Mouse (Mus musculus): Measurements from ENCODE around the gene Pnisr. TPM values are rescaled to one million over a fixed set of nuclear protein-coding genes. Genes with fewer than 3 reads are reported as not detected.
A peak's percentile ranks its signal among the peaks of the same experiment; 100 is the strongest.

Pnisr gene
- polyA plus RNA-seq, 1 experiment, result 9.8 TPM

DNA sequence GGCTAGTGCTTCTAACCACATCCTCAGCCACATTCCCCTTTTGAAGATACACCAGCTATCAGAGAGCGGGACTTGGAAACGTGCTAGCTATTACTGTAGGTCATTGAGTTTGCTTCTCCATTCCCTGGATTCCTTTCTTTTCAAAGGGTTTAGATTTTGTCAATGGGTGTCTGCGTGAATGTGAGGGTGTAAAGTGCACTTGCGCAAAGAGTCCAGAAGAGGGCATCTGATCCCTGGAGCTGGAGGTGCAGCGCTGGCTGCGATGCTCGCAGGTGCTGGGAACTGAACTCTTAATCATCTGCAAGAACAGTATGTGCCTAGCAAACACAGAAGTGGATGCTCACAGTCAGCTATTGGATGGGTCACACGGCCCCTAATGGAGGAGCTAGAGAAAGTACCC, 14.5 kb upstream of the Pnisr start:
- TF ChIP-seq TCF12 (IDR thresholded peaks at IDR 0.05; ENCODE audit: insufficient read depth, poor library complexity, severe bottlenecking), result no peak
- TF ChIP-seq CEBPB (IDR thresholded peaks at IDR 0.05; ENCODE audit: insufficient read depth, poor library complexity, severe bottlenecking), result no peak
- no peak for TF ChIP-seq MYOG (IDR thresholded peaks at IDR 0.05; ENCODE audit: control insufficient read depth in 1 of 3, insufficient read depth in 1 of 3, insufficient read length in 2 of 3, low read depth in 2 of 3)
- TF ChIP-seq REST (IDR thresholded peaks at IDR 0.05; ENCODE audit: insufficient read depth, insufficient read length), result no peak
- TF ChIP-seq E2F4 (IDR thresholded peaks at IDR 0.05; ENCODE audit: insufficient read depth), result no peak
- TF ChIP-seq USF1 (IDR thresholded peaks at IDR 0.05; ENCODE audit: low read depth), result no peak
- TF ChIP-seq SRF (IDR thresholded peaks at IDR 0.05; ENCODE audit: control insufficient read depth, insufficient read length, low read depth), result no peak
- no peak for TF ChIP-seq MAX (IDR thresholded peaks at IDR 0.05; ENCODE audit: low read depth)
- no peak for TF ChIP-seq POLR2AphosphoS2 (IDR thresholded peaks at IDR 0.05; ENCODE audit: insufficient read length, low read depth)
- no peak for TF ChIP-seq POLR2A (IDR thresholded peaks at IDR 0.05; ENCODE audit: insufficient read length, low read depth)
- TF ChIP-seq MYOD1 (IDR thresholded peaks at IDR 0.05; ENCODE audit: control insufficient read depth in 1 of 3, insufficient read length in 2 of 3, low read depth in 2 of 3), result no peak
- no peak for TF ChIP-seq TCF3 (IDR thresholded peaks at IDR 0.05; ENCODE audit: insufficient read length, low read depth)
- no peaks in the 10 kb centered on the region for H3K79me2 ChIP-seq (ENCODE audit: control insufficient read depth, insufficient read depth)
- no peak overlapping the region for H3ac ChIP-seq (ENCODE audit: control insufficient read depth, insufficient read length)
- no peak overlapping the region for H3K4me2 ChIP-seq (ENCODE audit: low read depth)
- no peaks in the 10 kb centered on the region for H3K27me3 ChIP-seq (ENCODE audit: control insufficient read depth, insufficient read depth, insufficient read length)
- H3K4me3 ChIP-seq, result no peak overlapping the region
- peaks cover 11% of the 10 kb centered on the region for H3K36me3 ChIP-seq (ENCODE audit: control insufficient read depth, insufficient read depth)

DNA sequence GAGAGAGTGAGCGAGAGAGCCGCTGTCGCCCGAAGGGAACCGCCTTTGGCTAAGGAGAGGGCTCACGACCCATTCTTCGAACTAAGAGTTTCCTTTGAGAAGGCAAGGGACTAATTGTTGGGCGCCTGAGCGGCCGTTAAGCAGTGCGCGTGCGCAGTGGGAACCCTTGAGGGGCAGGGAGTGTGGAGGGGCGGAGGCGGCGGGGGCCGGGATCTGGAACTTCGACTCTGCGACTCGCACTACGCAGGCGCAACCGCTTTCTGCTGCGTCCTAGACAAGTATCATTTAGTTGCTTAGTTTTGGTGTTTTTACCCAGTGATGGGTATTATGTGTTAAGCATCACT, 876 bp downstream of the Pnisr start:
- peak overlapping the region; percentile 35 for H3ac ChIP-seq (ENCODE audit: control insufficient read depth, insufficient read length)
- peak overlapping the region; percentile 86 for H3K4me2 ChIP-seq (ENCODE audit: low read depth)
- no peaks in the 10 kb centered on the region for H3K27me3 ChIP-seq (ENCODE audit: control insufficient read depth, insufficient read depth, insufficient read length)
- H3K36me3 ChIP-seq (ENCODE audit: control insufficient read depth, insufficient read depth), result no peaks in the 10 kb centered on the region
- H3K4me3 ChIP-seq, result peak overlapping the region; percentile 93
- peaks cover 51% of the 10 kb centered on the region for H3K79me2 ChIP-seq (ENCODE audit: control insufficient read depth, insufficient read depth)
- no peak for TF ChIP-seq CEBPB (IDR thresholded peaks at IDR 0.05; ENCODE audit: insufficient read depth, poor library complexity, severe bottlenecking)
- TF ChIP-seq TCF12 (IDR thresholded peaks at IDR 0.05; ENCODE audit: insufficient read depth, poor library complexity, severe bottlenecking), result no peak
- peak; percentile 32 for TF ChIP-seq POLR2A (IDR thresholded peaks at IDR 0.05; ENCODE audit: insufficient read length, low read depth)
- no peak for TF ChIP-seq MYOD1 (IDR thresholded peaks at IDR 0.05; ENCODE audit: control insufficient read depth in 1 of 3, insufficient read length in 2 of 3, low read depth in 2 of 3)
- TF ChIP-seq MAX (IDR thresholded peaks at IDR 0.05; ENCODE audit: low read depth), result no peak

DNA sequence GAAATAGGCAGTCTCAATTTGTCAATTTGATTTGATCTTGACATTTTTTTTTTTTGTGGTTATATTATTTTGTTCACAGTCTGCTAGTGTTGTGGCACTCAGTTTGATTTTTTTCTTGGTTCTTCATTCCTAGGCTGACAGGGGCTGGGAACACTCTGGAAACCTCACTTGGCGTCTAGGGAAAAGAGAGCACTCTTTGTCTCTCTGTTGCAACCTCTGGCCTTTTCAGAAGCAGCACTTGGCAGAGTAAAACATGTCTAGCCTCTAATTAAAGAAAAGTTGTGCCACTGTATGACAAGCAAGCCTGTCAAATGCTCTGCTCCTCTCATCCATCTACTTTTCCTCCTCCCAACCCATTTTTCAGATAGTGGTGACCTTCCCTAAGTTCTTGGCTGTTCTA, 10.1 kb downstream of the Pnisr start:
- H3ac ChIP-seq (ENCODE audit: control insufficient read depth, insufficient read length), result no peak overlapping the region
- no peaks in the 10 kb centered on the region for H3K27me3 ChIP-seq (ENCODE audit: control insufficient read depth, insufficient read depth, insufficient read length)
- H3K4me3 ChIP-seq, result no peak overlapping the region
- peaks cover 49% of the 10 kb centered on the region for H3K36me3 ChIP-seq (ENCODE audit: control insufficient read depth, insufficient read depth)
- no peak overlapping the region for H3K4me2 ChIP-seq (ENCODE audit: low read depth)
- no peak for TF ChIP-seq SRF (IDR thresholded peaks at IDR 0.05; ENCODE audit: control insufficient read depth, insufficient read length, low read depth)
- TF ChIP-seq CEBPB (IDR thresholded peaks at IDR 0.05; ENCODE audit: insufficient read depth, poor library complexity, severe bottlenecking), result no peak
- TF ChIP-seq TCF12 (IDR thresholded peaks at IDR 0.05; ENCODE audit: insufficient read depth, poor library complexity, severe bottlenecking), result no peak
- no peak for TF ChIP-seq POLR2AphosphoS2 (IDR thresholded peaks at IDR 0.05; ENCODE audit: insufficient read length, low read depth)
- TF ChIP-seq REST (IDR thresholded peaks at IDR 0.05; ENCODE audit: insufficient read depth, insufficient read length), result no peak
- no peak for TF ChIP-seq MYOG (IDR thresholded peaks at IDR 0.05; ENCODE audit: control insufficient read depth in 1 of 3, insufficient read depth in 1 of 3, insufficient read length in 2 of 3, low read depth in 2 of 3)
- no peak for TF ChIP-seq TCF3 (IDR thresholded peaks at IDR 0.05; ENCODE audit: insufficient read length, low read depth)
- no peak for TF ChIP-seq MYOD1 (IDR thresholded peaks at IDR 0.05; ENCODE audit: control insufficient read depth in 1 of 3, insufficient read length in 2 of 3, low read depth in 2 of 3)
- no peak for TF ChIP-seq E2F4 (IDR thresholded peaks at IDR 0.05; ENCODE audit: insufficient read depth)
- H3K79me2 ChIP-seq (ENCODE audit: control insufficient read depth, insufficient read depth), result peaks cover 55% of the 10 kb centered on the region

DNA sequence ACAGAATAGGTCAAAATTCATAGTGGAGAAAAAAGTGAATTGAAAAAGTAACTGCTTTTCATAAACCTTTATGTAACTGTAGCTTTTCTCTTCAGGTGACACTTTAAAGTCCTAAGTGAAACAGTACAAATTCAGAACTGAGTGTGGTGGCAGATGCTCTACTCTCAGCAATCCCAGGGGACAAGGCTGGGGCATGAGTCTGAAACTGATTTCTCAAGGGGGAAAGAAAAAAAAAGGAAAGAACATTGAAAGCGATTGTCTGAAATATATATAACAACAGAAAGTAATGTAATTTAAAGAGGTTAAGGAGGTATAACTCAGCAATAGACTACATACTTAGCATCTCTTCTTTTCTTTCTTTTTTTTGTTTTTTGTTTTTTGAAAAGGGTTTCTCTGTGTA, 17.8 kb downstream of the Pnisr start:
- TF ChIP-seq MYOG (IDR thresholded peaks at IDR 0.05; ENCODE audit: control insufficient read depth in 1 of 3, insufficient read depth in 1 of 3, insufficient read length in 2 of 3, low read depth in 2 of 3) (no peak), MYOD1 (IDR thresholded peaks at IDR 0.05; ENCODE audit: control insufficient read depth in 1 of 3, insufficient read length in 2 of 3, low read depth in 2 of 3) (no peak), USF1 (IDR thresholded peaks at IDR 0.05; ENCODE audit: low read depth) (no peak), SRF (IDR thresholded peaks at IDR 0.05; ENCODE audit: control insufficient read depth, insufficient read length, low read depth) (no peak), MAX (IDR thresholded peaks at IDR 0.05; ENCODE audit: low read depth) (no peak), TCF12 (IDR thresholded peaks at IDR 0.05; ENCODE audit: insufficient read depth, poor library complexity, severe bottlenecking) (no peak)
- H3ac ChIP-seq (ENCODE audit: control insufficient read depth, insufficient read length), result no peak overlapping the region
- H3K4me2 ChIP-seq (ENCODE audit: low read depth), result no peak overlapping the region

DNA sequence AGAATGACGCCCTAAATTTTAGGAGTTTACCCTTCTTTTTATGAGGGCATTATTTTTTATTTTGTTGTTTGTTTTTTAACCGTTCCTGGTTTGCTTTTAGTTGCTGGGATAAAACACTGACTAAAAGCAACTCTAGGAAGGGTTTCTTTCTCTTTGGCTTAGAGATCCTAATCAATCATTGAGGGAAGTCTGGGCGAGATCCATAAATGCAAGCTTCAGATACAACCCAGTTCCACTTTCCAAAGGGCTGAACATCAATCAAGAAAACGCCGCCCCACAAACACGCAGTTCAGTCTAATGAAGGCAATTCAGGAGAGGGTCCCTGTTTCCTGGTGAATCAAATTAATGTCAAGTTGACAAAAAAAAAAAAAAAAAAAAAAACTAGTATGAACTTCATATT, 31.4 kb downstream of the Pnisr start:
- Histone ChIP-seq H3K4me3 (peak overlapping the region; percentile 53), H3K79me2 (ENCODE audit: control insufficient read depth, insufficient read depth) (peaks cover 4% of the 10 kb centered on the region), H3K36me3 (ENCODE audit: control insufficient read depth, insufficient read depth) (peaks cover 23% of the 10 kb centered on the region), H3K27me3 (ENCODE audit: control insufficient read depth, insufficient read depth, insufficient read length) (no peaks in the 10 kb centered on the region), H3K4me2 (ENCODE audit: low read depth) (peak overlapping the region; percentile 75), H3ac (ENCODE audit: control insufficient read depth, insufficient read length) (peak overlapping the region; percentile 67)
- TF ChIP-seq POLR2AphosphoS2 (IDR thresholded peaks at IDR 0.05; ENCODE audit: insufficient read length, low read depth) (no peak), REST (IDR thresholded peaks at IDR 0.05; ENCODE audit: insufficient read depth, insufficient read length) (no peak), CEBPB (IDR thresholded peaks at IDR 0.05; ENCODE audit: insufficient read depth, poor library complexity, severe bottlenecking) (no peak), TCF3 (IDR thresholded peaks at IDR 0.05; ENCODE audit: insufficient read length, low read depth) (no peak), MYOD1 (IDR thresholded peaks at IDR 0.05; ENCODE audit: control insufficient read depth in 1 of 3, insufficient read length in 2 of 3, low read depth in 2 of 3) (no peak), SRF (IDR thresholded peaks at IDR 0.05; ENCODE audit: control insufficient read depth, insufficient read length, low read depth) (no peak), POLR2A (IDR thresholded peaks at IDR 0.05; ENCODE audit: insufficient read length, low read depth) (no peak), E2F4 (IDR thresholded peaks at IDR 0.05; ENCODE audit: insufficient read depth) (no peak), USF1 (IDR thresholded peaks at IDR 0.05; ENCODE audit: low read depth) (no peak), MAX (IDR thresholded peaks at IDR 0.05; ENCODE audit: low read depth) (no peak), MYOG (IDR thresholded peaks at IDR 0.05; ENCODE audit: control insufficient read depth in 1 of 3, insufficient read depth in 1 of 3, insufficient read length in 2 of 3, low read depth in 2 of 3) (no peak), TCF12 (IDR thresholded peaks at IDR 0.05; ENCODE audit: insufficient read depth, poor library complexity, severe bottlenecking) (no peak)

More for the DNA sequence above, 17.8 kb downstream of the Pnisr start:
- Histone ChIP-seq H3K27me3 (ENCODE audit: control insufficient read depth, insufficient read depth, insufficient read length) (no peaks in the 10 kb centered on the region), H3K4me3 (no peak overlapping the region), H3K36me3 (ENCODE audit: control insufficient read depth, insufficient read depth) (peaks cover 57% of the 10 kb centered on the region), H3K79me2 (ENCODE audit: control insufficient read depth, insufficient read depth) (no peaks in the 10 kb centered on the region)

All from myocyte (in vitro differentiated cells).